Mouse (Mus musculus) intestine, embryonic 15.5 days (tissue): Measurements from ENCODE around the gene Il17rd. TPM values are rescaled to one million over a fixed set of nuclear protein-coding genes. Genes with fewer than 3 reads are reported as not detected.
A peak's percentile ranks its signal among the peaks of the same experiment; 100 is the strongest.

ENCODE experiments used
- ATAC-seq: fragments of 200-750 bp; cut with Nextera tagmentation; 2 replicates; pipeline ENCODE4 v1.8.0; 2017; ENCODE audit warnings: moderate TSS enrichment, moderate library complexity
- H3K27ac ChIP-seq: fragments of 300-500 bp; sonication (generic); 2 replicates; pipeline ENCODE4 v1.5.1; 2015; ENCODE audit warnings: mild to moderate bottlenecking, inconsistent platforms
- H3K27me3 ChIP-seq: fragments of 300-500 bp; sonication (generic); replicated peaks from 2 replicates; pipeline ENCODE4 v1.6.1; 2015; ENCODE audit warnings: inconsistent platforms
- H3K36me3 ChIP-seq: fragments of 300-500 bp; sonication (generic); 2 replicates; pipeline ENCODE4 v1.6.1; 2015; ENCODE audit warnings: inconsistent platforms
- H3K4me1 ChIP-seq: fragments of 300-500 bp; sonication (generic); replicated peaks from 2 replicates; pipeline ENCODE4 v1.6.1; 2015; ENCODE audit warnings: inconsistent platforms
- H3K4me2 ChIP-seq: fragments of 300-500 bp; sonication (generic); replicated peaks from 2 replicates; pipeline ENCODE4 v1.6.1; 2015; ENCODE audit warnings: mild to moderate bottlenecking, inconsistent platforms
- H3K4me3 ChIP-seq: fragments of 300-500 bp; sonication (generic); replicated peaks from 2 replicates; pipeline ENCODE4 v1.5.1; 2015; ENCODE audit warnings: inconsistent platforms
- H3K9ac ChIP-seq: fragments of 300-500 bp; sonication (generic); 2 replicates; pipeline ENCODE4 v1.6.1; 2015; ENCODE audit warnings: inconsistent platforms
- H3K9me3 ChIP-seq: fragments of 300-500 bp; sonication (generic); 2 replicates; pipeline ENCODE4 v1.6.1; 2016; ENCODE audit warnings: inconsistent platforms
- WGBS: fragments of 180-500 bp; shearing (Covaris S2); methylation state at CpG from one replicate; pipeline ENCODE4 v1.1.7; 2015; 5-methylcytosine and 5-hydroxymethylcytosine counted together
- polyA plus RNA-seq: library from polyadenylated mRNA; unstranded; fragments of >200 nt; fragmentation: Nextera tagmentation; extraction: Ambion mirVana; gene quantifications from 2 replicates; pipeline ENCODE4 v1.2.1, GENCODE M21; 2015

Gene Il17rd
- polyA plus RNA-seq, 1 experiment from 2014 or later, result 1.9 TPM

DNA sequence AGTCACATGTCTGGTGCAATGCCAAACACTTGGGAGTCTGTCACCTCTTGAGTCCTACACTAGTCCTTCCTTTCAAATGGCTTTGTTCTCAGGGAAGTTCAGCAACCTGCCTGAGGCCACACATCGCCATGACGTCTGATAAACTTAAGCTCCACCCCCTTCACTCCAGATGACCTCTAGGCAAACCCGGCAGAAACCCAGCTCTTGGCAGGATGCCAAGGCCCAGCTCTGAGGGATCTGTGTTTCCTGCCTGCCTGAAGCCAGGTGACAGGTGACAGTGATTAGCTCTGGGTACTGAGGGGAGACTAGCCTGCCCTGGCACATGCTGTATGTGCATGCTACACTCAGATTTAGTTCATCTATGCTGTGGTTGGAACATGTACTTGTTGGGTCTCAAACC, 33.2 kb downstream of the Il17rd start:
- Histone ChIP-seq H3K9ac (no peak overlapping the region), H3K9me3 (no peaks in the 10 kb centered on the region), H3K27ac (peak overlapping the region; percentile 14; the same call in 1 of the 2 replicates), H3K4me1 (peaks cover 51% of the 10 kb centered on the region), H3K36me3 (no peaks in the 10 kb centered on the region), H3K27me3 (no peaks in the 10 kb centered on the region), H3K4me3 (no peak overlapping the region), H3K4me2 (no peak overlapping the region)
- peak; percentile 90 for ATAC-seq
- 14% methylated on average over 3 of the region's 3 CpGs for WGBS

DNA sequence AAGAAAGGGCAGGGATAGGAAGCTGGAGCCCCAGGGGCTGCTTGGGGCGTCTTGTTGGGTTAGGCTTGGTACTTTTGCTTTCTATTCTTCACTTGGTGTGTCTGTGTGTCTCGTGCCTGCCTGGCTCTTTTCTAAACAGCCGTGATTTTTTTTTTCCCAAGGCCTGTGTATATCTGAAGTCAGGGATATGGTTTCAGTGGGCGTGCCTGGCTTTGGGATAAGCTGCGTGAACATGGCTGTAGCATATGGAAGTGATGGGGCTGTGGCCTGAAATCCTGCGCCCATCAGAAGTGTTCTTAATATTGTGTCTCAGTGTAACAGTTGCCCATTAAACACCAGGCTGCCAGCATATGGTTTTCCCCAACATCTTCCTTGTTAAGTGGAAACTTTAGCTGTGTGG, 36.3 kb downstream of the Il17rd start:
- Histone ChIP-seq H3K4me3 (no peak overlapping the region), H3K36me3 (no peaks in the 10 kb centered on the region), H3K4me2 (no peak overlapping the region), H3K9me3 (no peaks in the 10 kb centered on the region), H3K4me1 (peaks cover 29% of the 10 kb centered on the region), H3K9ac (no peak overlapping the region), H3K27ac (no peak overlapping the region), H3K27me3 (no peaks in the 10 kb centered on the region)
- no peak for ATAC-seq
- 39% methylated on average over 6 of the region's 6 CpGs for WGBS

DNA sequence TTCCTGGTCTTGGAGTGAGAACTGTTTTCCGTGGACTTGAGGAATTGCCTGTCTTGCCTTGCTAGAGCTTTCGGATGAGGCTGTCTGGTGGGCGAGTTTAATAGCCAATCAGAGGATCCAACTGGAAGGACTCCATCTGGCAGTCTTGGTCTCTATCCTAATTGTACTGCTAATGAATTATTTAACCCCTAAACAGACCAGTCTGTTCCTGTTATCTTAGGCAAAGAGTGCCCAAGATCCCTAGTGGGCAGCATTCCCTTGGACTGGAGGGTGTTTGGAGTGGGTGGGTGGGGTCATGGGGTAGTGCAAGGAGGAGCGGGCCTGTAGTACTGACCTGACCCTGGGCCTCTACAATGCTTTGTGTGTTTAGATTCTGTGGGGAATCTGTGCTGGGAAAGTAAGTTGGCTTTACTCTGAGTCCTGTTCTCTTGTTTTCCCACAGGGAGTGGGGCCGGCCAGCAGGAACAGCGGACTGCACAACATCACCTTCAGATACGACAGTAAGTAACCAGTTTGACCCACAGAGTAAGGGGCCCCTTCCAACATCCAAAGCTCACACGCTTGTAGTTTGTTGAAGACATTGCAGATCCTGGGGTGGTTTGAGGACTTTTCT, 37.3 kb downstream of the Il17rd start:
- peaks cover 24% of the 10 kb centered on the region for H3K4me1 ChIP-seq
- no peaks in the 10 kb centered on the region for H3K9me3 ChIP-seq
- no peak overlapping the region for H3K4me3 ChIP-seq
- no peaks in the 10 kb centered on the region for H3K36me3 ChIP-seq
- no peak for ATAC-seq
- WGBS, result 49% methylated on average over 8 of the region's 8 CpGs
- H3K4me2 ChIP-seq, result no peak overlapping the region
- no peak overlapping the region for H3K9ac ChIP-seq
- no peaks in the 10 kb centered on the region for H3K27me3 ChIP-seq
- H3K27ac ChIP-seq, result no peak overlapping the region

DNA sequence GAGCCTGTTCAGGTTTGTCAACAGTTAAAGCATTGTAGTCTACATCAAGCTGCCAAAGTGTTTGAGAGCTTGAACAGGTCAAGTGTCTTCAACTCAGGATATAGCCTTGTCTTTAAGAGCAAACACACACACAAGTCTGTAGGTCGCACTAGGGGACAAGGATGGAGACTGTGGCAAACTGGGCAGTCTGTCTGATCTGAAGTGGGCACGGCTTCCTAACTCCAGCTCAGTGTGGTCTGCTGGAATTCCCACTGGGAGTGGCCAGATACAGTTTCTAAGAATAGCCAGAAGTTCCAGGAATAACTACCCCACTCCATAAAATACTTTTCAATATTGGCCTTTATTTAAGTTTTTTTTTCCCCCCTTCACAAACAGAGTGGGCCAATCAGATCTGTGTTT, 37.8 kb downstream of the Il17rd start:
- H3K4me3 ChIP-seq, result no peak overlapping the region
- H3K36me3 ChIP-seq, result no peaks in the 10 kb centered on the region
- 58% methylated on average over 2 of the region's 2 CpGs for WGBS
- no peak for ATAC-seq
- no peak overlapping the region for H3K27ac ChIP-seq
- no peak overlapping the region for H3K9ac ChIP-seq
- H3K9me3 ChIP-seq, result no peaks in the 10 kb centered on the region
- H3K4me1 ChIP-seq, result peaks cover 24% of the 10 kb centered on the region
- H3K27me3 ChIP-seq, result no peaks in the 10 kb centered on the region
- H3K4me2 ChIP-seq, result no peak overlapping the region

DNA sequence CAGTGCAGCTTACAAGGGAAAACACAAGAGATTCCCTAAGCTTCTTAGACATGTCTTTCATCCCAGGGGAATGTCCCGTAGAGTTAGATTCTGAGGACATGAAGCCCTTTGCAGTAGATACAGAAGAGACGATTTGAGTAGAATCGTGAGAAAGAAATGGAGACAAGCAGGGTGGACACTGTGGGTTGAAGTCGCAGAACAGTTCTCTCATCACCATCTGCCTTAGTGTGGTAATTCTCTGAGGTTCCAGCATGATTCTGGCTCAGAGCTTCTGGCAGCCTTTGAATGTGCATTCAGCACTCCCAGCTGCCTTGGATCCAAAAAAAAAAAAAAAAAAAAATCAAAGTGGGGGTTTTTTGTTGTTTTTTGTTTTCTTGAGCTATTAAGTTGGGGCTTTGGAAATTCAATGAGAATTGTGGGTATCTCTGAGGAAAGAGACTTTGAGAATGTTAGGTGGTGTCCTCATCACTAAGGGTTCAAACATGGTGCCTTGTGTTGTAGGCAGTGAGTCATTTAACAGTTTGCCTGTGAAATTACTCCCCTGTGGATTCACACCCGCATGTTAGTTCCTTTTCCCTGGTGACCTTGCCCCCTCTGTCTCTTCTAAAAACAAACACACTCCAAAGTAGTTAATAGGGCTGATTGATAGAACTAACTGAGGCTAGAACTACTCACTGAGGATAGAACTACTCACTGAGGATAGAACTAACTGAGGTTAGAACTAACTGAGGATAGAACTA, 43.0 kb downstream of the Il17rd start:
- Histone ChIP-seq H3K9me3 (no peaks in the 10 kb centered on the region), H3K9ac (no peak overlapping the region), H3K27ac (no peak overlapping the region), H3K4me3 (no peak overlapping the region), H3K4me1 (0 out of 2 replicates have a peak, but pooled peaks cover 3% of the 10 kb centered on the region), H3K36me3 (no peaks in the 10 kb centered on the region), H3K4me2 (no peak overlapping the region), H3K27me3 (no peaks in the 10 kb centered on the region)
- ATAC-seq, result no peak
- 75% methylated on average over 5 of the region's 5 CpGs for WGBS

DNA sequence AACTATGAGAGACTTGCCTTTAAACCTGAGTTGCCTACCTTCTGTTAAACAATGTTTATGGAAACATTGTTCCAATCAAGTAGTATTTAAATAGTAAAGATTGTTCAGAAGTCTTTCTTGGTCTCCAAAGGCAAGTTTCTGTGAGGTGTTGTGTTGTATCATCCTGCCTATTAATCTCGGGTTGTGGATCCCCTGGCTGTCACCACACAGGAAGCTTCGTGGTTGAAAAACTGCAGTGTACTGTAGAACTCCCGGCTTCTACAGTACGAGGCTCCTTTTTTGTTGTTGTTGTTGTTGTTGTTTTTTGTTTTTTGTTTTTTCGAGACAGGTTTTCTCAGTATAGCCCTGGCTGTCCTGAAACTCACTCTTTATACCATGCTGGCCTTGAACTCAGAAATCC, 46.7 kb downstream of the Il17rd start:
- Histone ChIP-seq H3K4me2 (no peak overlapping the region), H3K36me3 (no peaks in the 10 kb centered on the region), H3K4me1 (no peaks in the 10 kb centered on the region), H3K27ac (no peak overlapping the region), H3K9ac (no peak overlapping the region), H3K27me3 (no peaks in the 10 kb centered on the region), H3K9me3 (no peaks in the 10 kb centered on the region), H3K4me3 (no peak overlapping the region)
- ATAC-seq, result no peak
- 63% methylated on average over 5 of the region's 5 CpGs for WGBS

DNA sequence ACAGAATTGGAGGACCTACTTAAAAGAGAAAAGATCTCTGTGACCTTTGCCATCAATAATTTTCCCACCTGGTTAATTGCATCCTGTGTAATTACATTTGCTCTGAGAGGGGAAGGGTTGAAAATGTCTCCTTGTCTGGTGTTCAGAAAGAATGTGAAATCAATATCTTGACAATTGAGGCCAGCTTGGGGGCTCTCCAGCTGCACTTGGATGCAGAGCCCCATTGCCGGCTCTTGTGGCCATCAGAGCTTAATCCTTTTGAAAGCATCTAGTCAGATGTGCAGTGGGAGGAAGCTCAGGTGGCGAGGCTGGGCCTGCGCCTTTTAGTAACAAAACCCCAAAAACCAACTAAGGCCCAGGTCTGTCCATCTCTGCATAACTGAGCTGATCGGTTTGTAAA, 47.3 kb downstream of the Il17rd start:
- Histone ChIP-seq H3K36me3 (no peaks in the 10 kb centered on the region), H3K9ac (no peak overlapping the region), H3K27me3 (no peaks in the 10 kb centered on the region), H3K4me3 (no peak overlapping the region), H3K4me2 (no peak overlapping the region), H3K27ac (no peak overlapping the region), H3K9me3 (no peaks in the 10 kb centered on the region), H3K4me1 (no peaks in the 10 kb centered on the region)
- 77% methylated on average over 4 of the region's 4 CpGs for WGBS
- no peak for ATAC-seq

DNA sequence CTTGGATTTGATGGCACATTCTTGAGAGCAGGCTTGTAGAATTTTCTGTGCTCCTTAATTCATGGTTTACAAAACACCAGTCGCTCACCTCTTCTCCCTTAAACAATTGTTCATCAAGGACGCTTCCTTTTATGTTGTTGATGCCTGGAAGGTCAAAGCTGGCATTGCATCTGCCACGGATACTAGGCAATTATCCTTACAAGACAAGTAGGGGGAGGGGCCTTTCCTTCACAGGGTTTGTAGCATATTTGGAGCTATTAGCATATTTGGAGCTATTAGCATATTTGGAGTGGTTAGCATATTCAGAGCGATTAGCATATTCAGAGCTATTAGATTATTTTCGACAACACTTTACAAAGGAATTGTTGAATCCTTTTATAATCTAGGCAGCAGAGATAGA, 55.5 kb downstream of the Il17rd start:
- Histone ChIP-seq H3K36me3 (no peaks in the 10 kb centered on the region), H3K4me3 (no peak overlapping the region), H3K9me3 (no peaks in the 10 kb centered on the region), H3K9ac (no peak overlapping the region), H3K27ac (no peak overlapping the region), H3K4me2 (no peak overlapping the region), H3K4me1 (no peaks in the 10 kb centered on the region), H3K27me3 (no peaks in the 10 kb centered on the region)
- WGBS, result 76% methylated on average over 5 of the region's 5 CpGs
- ATAC-seq, result no peak

DNA sequence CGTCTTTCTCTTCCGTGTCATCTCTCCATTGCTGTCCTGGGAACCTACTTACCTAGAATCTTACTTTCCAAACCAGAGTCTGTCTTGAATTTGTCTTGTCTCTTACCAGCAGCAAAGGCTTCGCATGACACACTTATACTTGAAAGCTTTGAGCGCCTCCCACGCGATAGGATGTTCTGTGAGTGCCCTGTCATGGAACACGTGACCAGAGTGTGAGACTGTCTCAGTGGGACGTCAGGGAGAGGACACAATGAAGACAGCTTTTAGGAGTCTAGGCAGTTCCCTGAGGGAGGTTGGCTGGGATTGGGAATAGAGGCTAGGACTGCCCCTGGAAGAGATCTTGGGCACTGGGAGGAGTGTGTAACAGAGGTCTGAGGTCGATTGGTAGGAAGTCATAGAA, 57.4 kb downstream of the Il17rd start:
- no peak overlapping the region for H3K4me3 ChIP-seq
- no peak overlapping the region for H3K4me2 ChIP-seq
- 0 out of 2 replicates have a peak, but pooled peaks have one; percentile 34 for ATAC-seq
- H3K36me3 ChIP-seq, result no peaks in the 10 kb centered on the region; the same call in 1 of the 2 replicates
- H3K9ac ChIP-seq, result no peak overlapping the region
- H3K27ac ChIP-seq, result no peak overlapping the region
- no peaks in the 10 kb centered on the region for H3K27me3 ChIP-seq
- 75% methylated on average over 9 of the region's 9 CpGs for WGBS
- no peaks in the 10 kb centered on the region for H3K4me1 ChIP-seq
- no peaks in the 10 kb centered on the region for H3K9me3 ChIP-seq

DNA sequence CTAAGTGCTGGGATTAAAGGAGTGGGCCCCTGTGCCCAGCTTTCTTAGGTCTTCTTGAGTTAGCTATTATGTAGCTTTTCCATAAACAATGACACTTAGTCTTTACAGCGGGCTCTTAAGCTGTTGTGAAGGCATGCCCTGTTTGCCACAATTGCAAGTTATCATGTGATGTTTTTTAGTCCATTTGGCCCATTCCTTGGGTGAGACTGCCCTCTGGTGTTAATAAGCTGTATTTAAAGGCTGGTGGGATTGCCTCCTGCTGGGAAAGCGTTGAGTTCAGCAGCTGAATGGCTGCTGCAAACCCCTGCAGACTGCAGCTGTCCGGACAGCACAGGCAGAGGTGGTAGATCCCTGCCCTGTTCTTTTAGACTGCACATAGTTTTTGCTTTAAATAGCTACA, 58.0 kb downstream of the Il17rd start:
- H3K4me3 ChIP-seq, result no peak overlapping the region
- no peaks in the 10 kb centered on the region for H3K27me3 ChIP-seq
- no peak overlapping the region for H3K4me2 ChIP-seq
- ATAC-seq, result peak; percentile 75
- no peaks in the 10 kb centered on the region for H3K9me3 ChIP-seq
- H3K36me3 ChIP-seq, result no peaks in the 10 kb centered on the region; the same call in 1 of the 2 replicates
- H3K9ac ChIP-seq, result no peak overlapping the region
- H3K4me1 ChIP-seq, result no peaks in the 10 kb centered on the region
- no peak overlapping the region for H3K27ac ChIP-seq
- WGBS, result 18% methylated on average over 3 of the region's 3 CpGs

DNA sequence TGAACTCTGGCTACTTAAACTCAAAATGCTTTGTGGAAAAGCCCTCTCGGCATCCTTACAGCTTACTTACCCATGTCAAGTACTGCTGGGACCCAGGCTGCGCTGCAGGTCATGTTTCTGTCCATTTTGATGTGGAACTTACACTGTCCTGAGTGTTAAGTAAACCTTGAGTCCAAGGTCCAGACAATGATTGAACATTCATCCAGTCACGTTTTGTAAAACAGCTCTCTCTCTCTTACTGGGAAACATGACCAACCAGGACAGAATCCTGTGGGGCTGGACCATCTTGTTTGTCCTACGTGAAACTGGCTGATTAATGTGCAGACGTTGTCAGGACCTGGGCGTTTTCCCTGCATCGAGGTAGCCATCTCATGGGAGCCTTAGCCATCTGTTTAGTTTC, 63.0 kb downstream of the Il17rd start:
- no peaks in the 10 kb centered on the region for H3K27me3 ChIP-seq
- H3K4me2 ChIP-seq, result no peak overlapping the region
- peaks cover 6% of the 10 kb centered on the region; the same call in 1 of the 2 replicates for H3K4me1 ChIP-seq
- WGBS, result 44% methylated on average over 7 of the region's 7 CpGs
- H3K27ac ChIP-seq, result no peak overlapping the region
- H3K9ac ChIP-seq, result no peak overlapping the region
- H3K36me3 ChIP-seq, result no peaks in the 10 kb centered on the region; the same call in 1 of the 2 replicates
- H3K9me3 ChIP-seq, result no peaks in the 10 kb centered on the region
- 0 out of 2 replicates have a peak, but pooled peaks have one; percentile 21 for ATAC-seq
- no peak overlapping the region for H3K4me3 ChIP-seq

DNA sequence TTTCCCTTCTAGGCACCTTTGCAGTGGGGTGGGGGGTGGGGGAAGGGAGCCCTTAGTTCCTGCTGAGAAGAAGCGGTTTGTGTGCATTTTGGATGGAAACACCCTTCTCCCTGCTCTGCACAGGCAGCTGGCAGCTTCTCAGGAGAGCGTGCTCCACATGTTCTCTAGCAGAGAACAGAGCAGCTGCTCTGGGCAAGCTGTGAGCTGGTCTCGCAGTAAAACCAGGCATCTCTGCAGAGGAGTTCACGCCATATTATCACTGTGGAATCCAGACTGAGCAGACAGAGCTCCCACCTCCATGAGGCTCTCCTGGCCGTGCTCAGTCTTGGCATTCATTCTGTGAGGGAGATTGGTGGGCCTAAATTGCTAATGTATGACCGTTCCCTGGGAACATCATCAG, 64.0 kb downstream of the Il17rd start:
- Histone ChIP-seq H3K36me3 (no peaks in the 10 kb centered on the region; the same call in 1 of the 2 replicates), H3K27ac (no peak overlapping the region), H3K27me3 (no peaks in the 10 kb centered on the region), H3K9me3 (no peaks in the 10 kb centered on the region), H3K9ac (no peak overlapping the region), H3K4me2 (no peak overlapping the region), H3K4me1 (peaks cover 6% of the 10 kb centered on the region; the same call in 1 of the 2 replicates), H3K4me3 (no peak overlapping the region)
- peak; percentile 57; the same call in 1 of the 2 replicates for ATAC-seq
- WGBS, result 68% methylated on average over 6 of the region's 6 CpGs
